Mouse (Mus musculus) C2C12 (cell line): ENCODE measurements around the gene Olfr1453. TPM values are rescaled to one million over a fixed set of nuclear protein-coding genes. Genes with fewer than 3 reads are reported as not detected.
"Not testable (repeated sequence)": the region's sequence is repeated elsewhere in the genome, so short reads cannot be mapped to it uniquely, and the experiment has no call there.

ENCODE experiments used
- H3K27me3 ChIP-seq: one replicate; pipeline ENCODE4 v1.6.1; 2011; ENCODE audit not compliant: control insufficient read depth, insufficient read depth, insufficient read length
- H3K36me3 ChIP-seq: one replicate; pipeline ENCODE4 v1.6.1; 2011; ENCODE audit not compliant: control insufficient read depth, insufficient read depth
- H3K4me3 ChIP-seq: one replicate; pipeline ENCODE4 v1.5.1; 2011; ENCODE audit warnings: mild to moderate bottlenecking, control low read depth; ENCODE audit not compliant: poor library complexity, insufficient read depth, severe bottlenecking
- H3K79me2 ChIP-seq: one replicate; pipeline ENCODE4 v1.6.1; 2011; ENCODE audit not compliant: control insufficient read depth, insufficient read depth
- H3K79me3 ChIP-seq: one replicate; pipeline ENCODE4 v1.6.1; 2011; ENCODE audit warnings: low read depth, control low read depth
- H3ac ChIP-seq: one replicate; pipeline ENCODE3; 2011; ENCODE audit warnings: low read depth; ENCODE audit not compliant: control insufficient read depth, insufficient read length
- CEBPB ChIP-seq: IDR thresholded peaks from one replicate; pipeline ENCODE4 v1.6.1; 2011; ENCODE audit warnings: low read depth, mild to moderate bottlenecking, control low read depth, moderate library complexity
- CTCF ChIP-seq: IDR thresholded peaks from one replicate; pipeline ENCODE4 v1.5.1; 2011; ENCODE audit not compliant: control insufficient read depth, insufficient read depth, insufficient read length
- FOSL1 ChIP-seq: IDR thresholded peaks from one replicate; pipeline ENCODE4 v1.8.0; 2011; ENCODE audit warnings: mild to moderate bottlenecking, low read length; ENCODE audit not compliant: poor library complexity, insufficient read depth, severe bottlenecking
- MAX ChIP-seq: IDR thresholded peaks from one replicate; pipeline ENCODE4 v1.6.1; 2011; ENCODE audit warnings: mild to moderate bottlenecking, control low read depth
- MYOD1 ChIP-seq: IDR thresholded peaks from one replicate; pipeline ENCODE4 v1.6.1; 2011; ENCODE audit warnings: low read depth; ENCODE audit not compliant: control insufficient read depth, insufficient read length
- MYOG ChIP-seq: IDR thresholded peaks from one replicate; pipeline ENCODE4 v1.6.1; 2011; ENCODE audit not compliant: control insufficient read depth, insufficient read length; ENCODE audit errors: extremely low read depth
- USF1 ChIP-seq: IDR thresholded peaks from one replicate; pipeline ENCODE4 v1.6.1; 2011; ENCODE audit warnings: low read depth, mild to moderate bottlenecking, control low read depth, moderate library complexity
- long read RNA-seq, 2 experiments: library from polyadenylated mRNA; unstranded; transcript quantifications; one replicate each; pipeline ENCODE4 v2.0.0; 2019 to 2020
- polyA plus RNA-seq: library from polyadenylated mRNA; unstranded; fragments of >200 nt; fragmentation: generic; extraction: Trizol; gene quantifications from one replicate; pipeline ENCODE4 v1.2.1, GENCODE M21; 2012; ENCODE audit warnings: missing spikeins

Gene Olfr1453
- polyA plus RNA-seq = not detected
- long read RNA-seq, experiment 1 = 0 reads
- long read RNA-seq, experiment 2 = 0 reads

DNA sequence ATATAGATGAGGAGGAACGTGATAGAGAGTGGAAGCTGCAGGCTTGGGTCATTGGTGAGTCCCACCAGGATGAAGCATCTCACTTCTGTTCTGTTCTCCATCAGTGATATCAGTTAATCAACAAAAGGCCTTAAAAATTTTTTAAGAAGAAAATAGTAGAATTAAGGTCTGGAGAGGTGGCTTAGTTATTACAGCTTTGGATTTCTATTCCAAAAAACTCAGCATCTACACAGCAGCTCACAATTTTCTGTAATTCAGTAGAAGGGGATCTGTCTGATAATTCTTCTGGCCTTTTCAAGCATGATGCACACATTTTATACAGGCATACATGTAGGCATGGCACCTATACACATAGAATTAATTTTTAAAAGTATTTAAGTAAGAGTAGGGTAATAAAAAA, at the start of gene Olfr1453:
TSS of gene Olfr1453 (minus strand) at position 101 of the 400 bp plus-strand sequence.
- H3K79me3 ChIP-seq = no peaks in the 10 kb centered on the region
- no peaks in the 10 kb centered on the region for H3K36me3 ChIP-seq
- H3K27me3 ChIP-seq = no peaks in the 10 kb centered on the region
- no peaks in the 10 kb centered on the region for H3K79me2 ChIP-seq
- no peak within 1 kb of the TSS for H3ac ChIP-seq
- no peak within 1 kb of the TSS for H3K4me3 ChIP-seq
- TF ChIP-seq USF1 = no peak

DNA sequence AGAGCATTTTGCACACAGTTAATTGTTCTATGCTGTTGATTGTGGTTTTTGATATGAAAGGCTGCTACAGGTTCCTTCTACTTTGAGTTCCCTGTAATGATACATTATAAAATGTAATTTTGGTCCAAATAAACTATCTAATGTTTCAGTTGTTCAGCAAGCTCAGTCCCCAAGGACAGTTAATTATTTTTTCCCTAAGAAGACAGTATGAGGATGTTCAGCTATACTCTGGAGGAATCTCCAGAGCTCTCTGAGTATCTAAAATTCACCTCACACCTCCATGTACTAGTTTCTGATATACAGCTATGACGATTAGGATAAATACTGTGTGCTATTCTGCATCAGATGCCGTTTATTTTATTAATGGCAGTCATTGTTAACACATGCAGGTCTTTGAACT, 32.2 kb upstream of the Olfr1453 start, which contains the start of gene Olfr1454:
TSS of gene Olfr1454 (plus strand) at position 301 of the 400 bp plus-strand sequence.
- H3K4me3 ChIP-seq = no peak within 1 kb of the TSS
- H3K79me3 ChIP-seq = no peaks in the 10 kb centered on the region
- TF ChIP-seq MYOD1 (no peak), FOSL1 (no peak), USF1 (no peak), MYOG (no peak), CTCF (no peak), CEBPB (no peak), MAX (no peak)
- H3ac ChIP-seq = no peak within 1 kb of the TSS
- H3K79me2 ChIP-seq = no peaks in the 10 kb centered on the region
- H3K27me3 ChIP-seq = no peaks in the 10 kb centered on the region
- H3K36me3 ChIP-seq = no peaks in the 10 kb centered on the region

DNA sequence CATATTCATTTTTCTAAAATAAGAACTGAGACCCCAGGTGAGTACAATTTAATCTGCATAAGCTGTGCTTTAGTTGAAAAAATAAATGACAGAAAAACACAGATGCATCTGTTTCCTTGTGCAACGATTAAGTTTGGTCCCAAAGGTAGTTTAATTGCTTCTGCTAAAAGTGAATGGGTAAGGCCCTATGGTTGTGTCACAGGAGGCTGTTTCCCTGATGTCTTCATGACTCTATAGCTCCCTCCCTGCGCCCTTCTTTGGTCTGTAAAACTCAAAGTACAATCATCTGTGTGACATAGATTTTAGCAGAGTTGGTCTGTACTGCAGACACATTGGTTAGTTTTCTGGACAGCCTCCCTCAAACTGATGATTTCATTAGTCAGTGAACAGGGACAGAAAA, 33.4 kb downstream of the Olfr1453 start, which contains the start of gene Olfr1451:
TSS of gene Olfr1451 (plus strand) at position 301 of the 400 bp plus-strand sequence.
- Histone ChIP-seq H3K36me3 (no peaks in the 10 kb centered on the region), H3K4me3 (no peak within 1 kb of the TSS), H3ac (no peak within 1 kb of the TSS), H3K79me3 (no peaks in the 10 kb centered on the region), H3K27me3 (no peaks in the 10 kb centered on the region), H3K79me2 (no peaks in the 10 kb centered on the region)
- no peak for TF ChIP-seq MYOD1
- TF ChIP-seq CEBPB = no peak
- TF ChIP-seq FOSL1 = no peak
- TF ChIP-seq MAX = no peak
- TF ChIP-seq CTCF = no peak
- TF ChIP-seq USF1 = no peak
- no peak for TF ChIP-seq MYOG

DNA sequence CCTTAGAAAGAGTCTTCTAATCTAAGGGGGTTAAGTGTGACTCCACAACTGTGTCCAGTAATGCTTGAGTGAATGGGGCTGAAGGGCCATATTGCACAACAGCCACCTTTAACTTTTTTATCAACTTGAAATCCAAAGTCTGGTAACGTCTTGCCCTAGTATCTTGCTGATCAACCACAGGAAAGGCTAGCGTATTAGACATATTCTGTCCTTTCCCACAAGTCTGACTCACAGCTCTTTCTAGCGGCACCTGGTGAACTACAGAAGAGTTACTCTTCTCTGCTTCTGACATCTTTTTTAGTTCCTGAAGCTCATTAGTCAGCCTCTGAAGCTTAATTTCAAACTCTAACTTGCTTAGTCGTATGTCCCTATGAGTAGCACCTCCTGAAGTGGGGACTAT, 35.8 kb downstream of the Olfr1453 start:
- not testable (repeated sequence) for H3K79me2 ChIP-seq, H3ac ChIP-seq, H3K79me3 ChIP-seq, H3K4me3 ChIP-seq, H3K27me3 ChIP-seq, H3K36me3 ChIP-seq

Other genes with a start within 250 kb of the Olfr1453 start
- gene Zfp91, start 232.2 kb downstream of the Olfr1453 start, polyA plus RNA-seq = 25.0 TPM
- gene Lpxn, start 232.1 kb downstream of the Olfr1453 start, polyA plus RNA-seq = 0.11 TPM
- gene Gm5244, start 181.6 kb downstream of the Olfr1453 start, polyA plus RNA-seq = not detected
- gene Olfr1444, start 171.0 kb downstream of the Olfr1453 start, polyA plus RNA-seq = not detected
- not detected for gene Olfr1445, start 144.5 kb downstream of the Olfr1453 start, polyA plus RNA-seq
- gene Olfr1446, start 134.8 kb downstream of the Olfr1453 start, polyA plus RNA-seq = not detected
- gene Olfr1447, start 124.6 kb downstream of the Olfr1453 start, polyA plus RNA-seq = not detected
- not detected for gene Olfr1448, start 103.9 kb downstream of the Olfr1453 start, polyA plus RNA-seq
- not detected for gene Olfr1449, start 97.5 kb downstream of the Olfr1453 start, polyA plus RNA-seq
- gene Olfr1450, start 78.1 kb downstream of the Olfr1453 start, polyA plus RNA-seq = not detected
- not detected for gene Olfr1451, start 33.3 kb downstream of the Olfr1453 start, polyA plus RNA-seq
- not detected for gene Olfr1454, start 32.3 kb upstream of the Olfr1453 start, polyA plus RNA-seq
- gene Olfr1457, start 69.6 kb upstream of the Olfr1453 start, polyA plus RNA-seq = not detected
- not detected for gene Olfr1458, start 78.4 kb upstream of the Olfr1453 start, polyA plus RNA-seq
- 0.01 TPM for gene Olfr1459, start 121.2 kb upstream of the Olfr1453 start, polyA plus RNA-seq
- not detected for gene Olfr1461, start 134.7 kb upstream of the Olfr1453 start, polyA plus RNA-seq
- not detected for gene Olfr1462, start 157.4 kb upstream of the Olfr1453 start, polyA plus RNA-seq
- gene Olfr1463, start 203.0 kb upstream of the Olfr1453 start, polyA plus RNA-seq = not detected